ENCODE assay signal across 13 mouse cellular contexts in genomic region chr7:25129390-25129979, GRCm38 (mm10). TPM values are rescaled to one million over a fixed set of nuclear protein-coding genes. Genes with fewer than 3 reads are reported as not detected.
DNase-seq lines count a peak whose midpoint lies in the region; ATAC-seq and TF ChIP-seq lines count a peak whose summit lies in the region.
"Had no signal": no experiment of that assay in that cellular context is flagged by ENCODE, and none has a peak within 500 bp of the region (broad histone marks: within the 10 kb centered on the region; RNA-seq: fewer than 3 reads in every experiment).

No protein-coding gene starts in this region.

- H3K36me3 ChIP-seq in heart, embryonic 11.5 days (ENCODE audit: control insufficient read depth, insufficient read depth, low read length) = no peaks in the 10 kb centered on the region
- no peaks in the 10 kb centered on the region for H3K36me3 ChIP-seq in liver, postnatal 0 days (replicated peaks; ENCODE audit: insufficient read depth, low read length)
- H3K36me3 ChIP-seq in small intestine, adult 2 months (ENCODE audit: control insufficient read depth, insufficient read depth, low read length) = no peaks in the 10 kb centered on the region
- H3K36me3 ChIP-seq: G1E; hindbrain, embryonic 15.5 days; kidney, embryonic 15.5 days had no signal

- DNase-seq in heart, adult 9 months (ENCODE audit: low spot score in 2 of 2) = peak; percentile 22 to 52
- peak; percentile 57 for DNase-seq in liver, postnatal 0 days
- no peak for DNase-seq in testis, postnatal 10 days (ENCODE audit: low spot score)
- DNase-seq in cerebellum, postnatal 25 days = no peak
- DNase-seq: cerebellum, adult 9-10 months; left cerebral cortex, postnatal 4 days had no signal

- peaks cover 46% of the 10 kb centered on the region for H3K27me3 ChIP-seq in heart, embryonic 11.5 days (ENCODE audit: control insufficient read depth, insufficient read depth, low read length)
- peaks cover 28% of the 10 kb centered on the region for H3K27me3 ChIP-seq in liver, postnatal 0 days (ENCODE audit: insufficient read depth, low read length)
- H3K27me3 ChIP-seq in small intestine, adult 2 months (ENCODE audit: control insufficient read depth, insufficient read depth, low read length) = peaks cover 9% of the 10 kb centered on the region; the same call in 1 of the 2 replicates

- WGBS in heart, embryonic 11.5 days (ENCODE audit: insufficient replicate concordance) = 46% methylated on average over 13 of the region's 13 CpGs
- WGBS in liver, postnatal 0 days (ENCODE audit: insufficient replicate concordance) = 38% methylated on average over 13 of the region's 13 CpGs
- 44% methylated on average over 13 of the region's 13 CpGs for WGBS in small intestine, adult 2 months

- no peak overlapping the region for H3K9ac ChIP-seq in heart, embryonic 11.5 days (ENCODE audit: low read depth, low read length)
- no peak overlapping the region for H3K9ac ChIP-seq in liver, postnatal 0 days (replicated peaks)
- H3K9ac ChIP-seq: hindbrain, embryonic 15.5 days; kidney, embryonic 15.5 days had no signal

- no peak overlapping the region for H3K4me2 ChIP-seq in heart, embryonic 11.5 days
- peak overlapping the region; percentile 39 for H3K4me2 ChIP-seq in liver, postnatal 0 days (ENCODE audit: low read depth, low read length)
- H3K4me2 ChIP-seq: hindbrain, embryonic 15.5 days; kidney, embryonic 15.5 days had no signal

- H3K4me3 ChIP-seq in heart, embryonic 11.5 days (ENCODE audit: low read depth, low read length) = no peak overlapping the region
- H3K4me3 ChIP-seq in bone marrow macrophage, adult 2 months (ENCODE audit: insufficient read depth, low read length) = peak overlapping the region; percentile 74
- H3K4me3 ChIP-seq in liver, postnatal 0 days (ENCODE audit: low read depth, low read length) = no peak overlapping the region
- peak overlapping the region; percentile 30 for H3K4me3 ChIP-seq in small intestine, adult 2 months (ENCODE audit: low read depth, low read length)
- H3K4me3 ChIP-seq: hindbrain, embryonic 15.5 days; kidney, embryonic 15.5 days had no signal

- no peak for TF ChIP-seq CTCF in bone marrow macrophage, adult 2 months (IDR thresholded peaks at IDR 0.05; ENCODE audit: low read depth, low read length)
- no peak for TF ChIP-seq CTCF in liver, postnatal 0 days (IDR thresholded peaks at IDR 0.05; ENCODE audit: low read depth)
- TF ChIP-seq CTCF in small intestine, adult 2 months (IDR thresholded peaks at IDR 0.05; ENCODE audit: extremely low read depth, insufficient read length, insufficient replicate concordance, low read depth, low read length) = no peak

- ATAC-seq in heart, embryonic 11.5 days (replicated peaks; ENCODE audit: insufficient number of reproducible peaks, low FRiP score, low TSS enrichment) = no peak
- ATAC-seq in liver, postnatal 0 days = peak; percentile 28; the same call in 1 of the 2 replicates
- no peak for ATAC-seq in activated CD4-positive, CD25-positive, alpha-beta regulatory T cell, adult 4 months

- TF ChIP-seq POLR2A in bone marrow macrophage, adult 2 months (IDR thresholded peaks at IDR 0.05; ENCODE audit: borderline replicate concordance, low read depth, low read length) = no peak
- TF ChIP-seq POLR2A in small intestine, adult 2 months (IDR thresholded peaks at IDR 0.05; ENCODE audit: low read depth, low read length) = no peak

- TF ChIP-seq EP300 in liver, postnatal 0 days (IDR thresholded peaks at IDR 0.05; ENCODE audit: low read depth) = no peak

- H3K4me1 ChIP-seq in heart, embryonic 11.5 days (ENCODE audit: control insufficient read depth, insufficient read depth, low read length) = peaks cover 4% of the 10 kb centered on the region; the same call in 1 of the 2 replicates
- peaks cover 33% of the 10 kb centered on the region for H3K4me1 ChIP-seq in bone marrow macrophage, adult 2 months (ENCODE audit: control insufficient read depth, insufficient read depth, low read length)
- H3K4me1 ChIP-seq in liver, postnatal 0 days (ENCODE audit: insufficient read depth) = peaks cover 9% of the 10 kb centered on the region; the same call in 1 of the 2 replicates
- no peaks in the 10 kb centered on the region for H3K4me1 ChIP-seq in small intestine, adult 2 months (ENCODE audit: control insufficient read depth, insufficient read depth, insufficient read length, low read length)

- H3K9me3 ChIP-seq in heart, embryonic 11.5 days (replicated peaks; ENCODE audit: control insufficient read depth, low read length) = no peaks in the 10 kb centered on the region
- H3K9me3 ChIP-seq in liver, postnatal 0 days (ENCODE audit: low read length) = no peaks in the 10 kb centered on the region
- H3K9me3 ChIP-seq: G1E; hindbrain, embryonic 15.5 days; kidney, embryonic 15.5 days had no signal

- no peak overlapping the region for H3K27ac ChIP-seq in heart, embryonic 11.5 days (ENCODE audit: low read depth, low read length)
- peak overlapping the region; percentile 96 for H3K27ac ChIP-seq in bone marrow macrophage, adult 2 months (ENCODE audit: insufficient read depth, low read depth, low read length)
- H3K27ac ChIP-seq in liver, postnatal 0 days (ENCODE audit: low read depth) = peak overlapping the region; percentile 62
- peak overlapping the region; percentile 56 for H3K27ac ChIP-seq in small intestine, adult 2 months (ENCODE audit: insufficient read depth, low read depth, low read length)
- H3K27ac ChIP-seq: hindbrain, embryonic 15.5 days; kidney, embryonic 15.5 days had no signal

RNA-seq across cellular contexts. Expression of gene Pou2f2, which starts 50.0 kb away (rescaled TPM):
- 0.68 and 0.83 TPM in 2 replicates for polyA plus RNA-seq in heart, embryonic 11.5 days (2014; fragmentation: Nextera tagmentation; extraction: Ambion mirVana)
- polyA plus RNA-seq in bone marrow macrophage, adult 2 months (2012; ENCODE audit: insufficient read depth, insufficient read length, missing spikeins) = 105 and 121 TPM in 2 replicates
- polyA plus RNA-seq in liver, postnatal 0 days (2015; fragmentation: Nextera tagmentation; extraction: Ambion mirVana) = 2.0 and 2.9 TPM in 2 replicates
- 2.9 and 6.9 TPM in 2 replicates for polyA plus RNA-seq in small intestine, adult 2 months (2012; rRNA removed)
- 10 to 100 TPM; 19.1 to 25.3 TPM for polyA plus RNA-seq in activated CD4-positive, CD25-positive, alpha-beta regulatory T cell, adult 4 months (2017; shearing (Covaris generic))

RNA-seq across cellular contexts. Expression of gene Zfp574, which starts 57.1 kb away (rescaled TPM):
- 14.9 and 15.7 TPM in 2 replicates for polyA plus RNA-seq in heart, embryonic 11.5 days (2014; fragmentation: Nextera tagmentation; extraction: Ambion mirVana)
- polyA plus RNA-seq in bone marrow macrophage, adult 2 months (2012; ENCODE audit: insufficient read depth, insufficient read length, missing spikeins) = 9.6 and 9.7 TPM in 2 replicates
- 9.4 and 10.8 TPM in 2 replicates for polyA plus RNA-seq in liver, postnatal 0 days (2015; fragmentation: Nextera tagmentation; extraction: Ambion mirVana)
- polyA plus RNA-seq in small intestine, adult 2 months (2012; rRNA removed) = 17.4 and 37.9 TPM in 2 replicates
- 10 to 100 TPM in 1 of 2 experiments, 1 to 10 TPM in 1; 8.9 to 14.2 TPM for polyA plus RNA-seq in activated CD4-positive, CD25-positive, alpha-beta regulatory T cell, adult 4 months (2017; shearing (Covaris generic))

RNA-seq across cellular contexts. Expression of gene Grik5, which starts 57.3 kb away (rescaled TPM):
- polyA plus RNA-seq in heart, embryonic 11.5 days (2014; fragmentation: Nextera tagmentation; extraction: Ambion mirVana) = 5.7 and 8.1 TPM in 2 replicates
- polyA plus RNA-seq in bone marrow macrophage, adult 2 months (2012; ENCODE audit: insufficient read depth, insufficient read length, missing spikeins) = 1.5 and 2.1 TPM in 2 replicates
- polyA plus RNA-seq in liver, postnatal 0 days (2015; fragmentation: Nextera tagmentation; extraction: Ambion mirVana) = 0.69 and 0.76 TPM in 2 replicates
- 11.2 and 17.7 TPM in 2 replicates for polyA plus RNA-seq in small intestine, adult 2 months (2012; rRNA removed)
- 1 to 10 TPM; 2.2 to 2.4 TPM for polyA plus RNA-seq in activated CD4-positive, CD25-positive, alpha-beta regulatory T cell, adult 4 months (2017; shearing (Covaris generic))

Comparison
In these comparisons a context has a peak if more than half of its experiments do, and no peak if none do; other contexts are left out.
1. DNase-seq: peak in heart, adult 9 months (2 of 2) and liver, postnatal 0 days (single experiment); none in testis, postnatal 10 days (single experiment) and cerebellum, postnatal 25 days (0 of 2).
2. H3K4me3 ChIP-seq: peak in bone marrow macrophage, adult 2 months (single experiment) and small intestine, adult 2 months (single experiment); none in heart, embryonic 11.5 days (single experiment) and liver, postnatal 0 days (single experiment).